Mouse (Mus musculus) subcutaneous adipose tissue, adult 2 months (tissue): ENCODE measurements around the gene Calhm6. TPM values are rescaled to one million over a fixed set of nuclear protein-coding genes. Genes with fewer than 3 reads are reported as not detected.

ENCODE experiments used
- polyA plus RNA-seq: library from polyadenylated mRNA; depleted of rRNA; stranded (reverse); fragments of >200 nt; gene quantifications from 2 replicates; pipeline ENCODE4 v1.2.3, GENCODE M21; 2012; ENCODE audit warnings: low replicate concordance; rRNA removed

The Calhm6 gene
- polyA plus RNA-seq = 3.8 and 6.0 TPM in 2 replicates

DNA sequence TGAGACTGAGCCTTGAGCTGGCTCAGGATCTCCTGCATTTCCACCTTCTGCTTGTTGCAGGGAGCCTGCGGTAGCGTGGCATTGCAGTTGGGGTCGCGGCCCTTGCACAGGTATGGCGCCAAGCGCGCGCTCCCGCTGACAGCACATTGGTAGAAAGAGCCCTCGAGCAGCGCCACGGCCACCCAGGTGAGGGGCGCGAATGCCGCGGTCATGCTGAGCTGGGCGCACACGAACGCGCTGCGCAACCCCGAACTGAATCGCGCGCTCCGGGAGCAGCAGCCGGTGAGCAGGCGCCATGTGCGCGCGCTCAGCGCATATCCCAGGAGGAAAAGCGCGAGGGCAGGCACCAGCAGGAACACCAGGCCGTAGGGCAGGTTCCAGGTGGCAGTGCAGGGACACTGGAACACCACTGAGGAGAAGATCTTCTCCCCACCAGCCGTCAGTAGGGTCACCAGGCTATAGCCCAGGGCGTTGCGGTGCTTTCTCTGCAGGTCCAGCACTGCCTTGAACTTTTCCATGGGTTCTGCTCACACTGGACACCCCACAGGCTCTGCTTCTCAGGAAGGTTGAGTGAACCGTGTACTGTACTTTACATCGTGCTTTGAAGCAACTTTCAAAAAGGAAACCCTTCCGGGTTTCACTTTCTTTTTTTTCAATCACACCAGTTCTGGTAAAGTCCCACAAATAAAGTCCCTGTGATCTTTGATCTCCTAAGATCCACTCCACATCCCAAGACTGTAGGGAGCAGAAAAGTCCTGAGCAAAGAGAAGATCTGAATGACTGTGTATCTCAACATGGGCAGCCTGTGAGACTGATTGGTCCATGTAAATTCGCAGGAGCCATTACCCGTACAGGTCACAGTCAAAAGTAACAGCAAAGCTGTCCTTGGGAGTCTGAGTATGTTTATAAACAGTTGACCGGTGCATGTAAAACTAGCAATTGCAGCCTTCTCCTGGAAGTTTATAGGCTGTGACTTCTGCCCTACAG is at the start of gene Calhm6:
Gene Calhm6 (minus strand): TSS at position 593 of the 987 bp plus-strand sequence.

DNA sequence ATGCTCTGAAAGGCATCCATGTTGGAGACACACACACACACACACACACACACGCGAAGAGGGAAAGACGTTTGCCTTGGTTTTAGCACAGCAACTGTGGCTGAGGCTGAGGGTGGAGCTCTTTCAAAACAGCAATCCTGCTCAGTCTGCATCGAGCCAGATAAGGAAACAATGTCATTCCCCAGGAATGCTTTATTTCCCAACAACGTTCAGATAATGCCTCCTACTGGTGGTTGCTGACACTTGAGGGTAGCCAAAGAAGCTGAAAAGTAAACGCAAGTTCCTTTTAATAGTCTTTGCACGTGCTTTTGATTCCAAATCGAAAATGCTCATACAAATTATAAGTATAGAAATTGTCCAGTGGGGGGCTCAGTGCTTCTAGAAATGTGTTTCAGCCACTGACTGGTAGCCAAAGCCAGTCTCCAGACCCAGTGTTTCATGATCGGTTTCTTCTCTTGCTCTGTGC is 31.3 kb downstream of the Calhm6 start, which contains the start of gene Calhm5:
Gene Calhm5 (minus strand): TSS at position 102 of the 466 bp plus-strand sequence.

Other genes starting within 250 kb of the Calhm6 start
- 0.04 TPM in 1 of 2 replicates, not detected in the other for gene Rsph4a, start 222.9 kb downstream of the Calhm6 start, polyA plus RNA-seq
- gene Zup1, start 176.7 kb downstream of the Calhm6 start, polyA plus RNA-seq = 6.0 and 7.0 TPM in 2 replicates
- 24.1 and 38.3 TPM in 2 replicates for gene Rwdd1, start 108.4 kb downstream of the Calhm6 start, polyA plus RNA-seq
- gene Trappc3l, start 90.4 kb downstream of the Calhm6 start, polyA plus RNA-seq = not detected in 2 replicates
- gene Calhm4, start 83.7 kb downstream of the Calhm6 start, polyA plus RNA-seq = not detected in 2 replicates
- 0.77 and 1.5 TPM in 2 replicates for gene Calhm5, start 31.5 kb downstream of the Calhm6 start, polyA plus RNA-seq
- 37.9 and 38.1 TPM in 2 replicates for gene Dse, start 79.7 kb upstream of the Calhm6 start, polyA plus RNA-seq
- gene Tspyl1, start 154.2 kb upstream of the Calhm6 start, polyA plus RNA-seq = 28.3 and 47.5 TPM in 2 replicates
- 3.4 and 10.3 TPM in 2 replicates for gene Tspyl4, start 169.5 kb upstream of the Calhm6 start, polyA plus RNA-seq